Comparison of ENCODE assay signal across 8 mouse cellular contexts in the genomic region with DNA sequence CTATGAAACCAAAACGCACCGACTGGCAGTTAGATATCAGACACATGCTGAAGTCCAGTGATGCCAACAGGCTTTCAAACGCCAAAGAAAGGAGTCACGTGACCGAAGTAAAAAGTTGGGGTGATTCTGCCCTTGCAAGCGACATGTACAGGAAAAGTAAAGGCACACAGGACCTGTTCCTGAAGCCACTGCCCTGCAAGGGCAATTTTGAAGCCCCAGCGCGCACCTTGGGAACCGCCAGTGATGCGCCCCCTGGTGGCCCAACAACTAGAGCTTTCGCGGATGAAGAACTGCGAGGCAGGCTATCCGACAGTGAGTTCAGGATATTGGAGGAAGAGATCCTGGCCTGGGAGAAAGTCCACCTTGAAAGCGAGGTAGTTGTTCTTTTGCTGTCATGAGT. TPM values are rescaled to one million over a fixed set of nuclear protein-coding genes. Genes with fewer than 3 reads are reported as not detected.
DNase-seq lines count a peak whose midpoint lies in the region; ATAC-seq and TF ChIP-seq lines count a peak whose summit lies in the region.

No protein-coding gene starts in this region.

- H3K27me3 ChIP-seq in heart, embryonic 12.5 days (replicated peaks): 0 out of 2 replicates have a peak, but pooled peaks cover 5% of the 10 kb centered on the region
- H3K27me3 ChIP-seq in splenic B cell, adult 2 months (ENCODE audit: control insufficient read depth, insufficient read depth, low read length, poor library complexity, severe bottlenecking): no peaks in the 10 kb centered on the region; the same call in 1 of the 2 replicates

- peak; percentile 54; the same call in 1 of the 2 replicates for TF ChIP-seq CTCF in cortical plate, adult 2 months (IDR thresholded peaks at IDR 0.05; ENCODE audit: extremely low read depth, insufficient read depth, low read length)

- no peak for TF ChIP-seq POLR2A in cortical plate, adult 2 months (IDR thresholded peaks at IDR 0.05; ENCODE audit: extremely low read depth, insufficient read depth, low read length)

- WGBS in heart, embryonic 12.5 days: 19% methylated on average over 15 of the region's 15 CpGs

- no peak overlapping the region for H3K4me3 ChIP-seq in heart, embryonic 12.5 days
- H3K4me3 ChIP-seq in cortical plate, adult 2 months (ENCODE audit: insufficient read depth, low read length): no peak overlapping the region

- intact Hi-C loops in heart, postnatal 10 days (cut with DNase I): loop anchor here (1.0 to 5.0 kb wide), 3 partner anchors 67 to 342 kb away; no protein-coding TSS in a partner anchor

- no peaks in the 10 kb centered on the region for H3K4me1 ChIP-seq in heart, embryonic 12.5 days (replicated peaks)
- no peaks in the 10 kb centered on the region for H3K4me1 ChIP-seq in cortical plate, adult 2 months (ENCODE audit: control insufficient read depth, insufficient read depth, low read length)

- H3K9ac ChIP-seq in heart, embryonic 12.5 days: no peak overlapping the region

- no peaks in the 10 kb centered on the region for H3K36me3 ChIP-seq in heart, embryonic 12.5 days
- H3K36me3 ChIP-seq in splenic B cell, adult 2 months (ENCODE audit: control insufficient read depth, insufficient read depth, low read length, poor library complexity, severe bottlenecking): no peaks in the 10 kb centered on the region

- no peaks in the 10 kb centered on the region for H3K9me3 ChIP-seq in heart, embryonic 12.5 days (replicated peaks)

- DNase-seq in heart, adult 18-20 months: peak; percentile 69 to 91
- DNase-seq in adipocyte (ENCODE audit: low spot score): peak; percentile 10
- DNase-seq in heart, postnatal 10 days: peak; percentile 80 to 86
- peak; percentile 39 to 40 for DNase-seq in layer of hippocampus, postnatal 14 days (ENCODE audit: low spot score in 2 of 2)
- peak; percentile 83 for DNase-seq in splenic B cell, adult 2 months (ENCODE audit: low read depth, low spot score)

- no peak overlapping the region for H3K4me2 ChIP-seq in heart, embryonic 12.5 days

- no peak overlapping the region for H3K27ac ChIP-seq in heart, embryonic 12.5 days (ENCODE audit: poor library complexity, severe bottlenecking)
- H3K27ac ChIP-seq in cortical plate, adult 2 months (ENCODE audit: insufficient read depth, low read length): no peak overlapping the region

- ATAC-seq in heart, embryonic 12.5 days (ENCODE audit: insufficient number of reproducible peaks, low FRiP score): no peak
- ATAC-seq in monocyte, adult 5-6 weeks (replicated peaks; ENCODE audit: insufficient number of reproducible peaks, low FRiP score, low TSS enrichment, poor library complexity, severe bottlenecking): 0 out of 2 replicates have a peak, but pooled peaks have one; percentile 66

RNA-seq across cellular contexts. Expression of gene Ankrd36, which starts 59.5 kb away (rescaled TPM):
- total RNA-seq in heart, adult 18-20 months (2021): not detected
- 0.18 TPM in 1 of 2 replicates, not detected in the other for polyA plus RNA-seq in heart, embryonic 12.5 days (2016; fragmentation: Nextera tagmentation; extraction: Ambion mirVana)
- polyA plus RNA-seq in cortical plate, adult 2 months (2012; rRNA removed): not detected in 2 replicates
- total RNA-seq in heart, postnatal 10 days (2021): not detected
- total RNA-seq in layer of hippocampus, postnatal 14 days (2021): not detected
- total RNA-seq in monocyte, adult 5-6 weeks (2017): 0.95 to 1.7 TPM in 2 of 3 replicates, not detected in the other

Comparison
In these comparisons a context has a peak if more than half of its experiments do, and no peak if none do; other contexts are left out.
1. DNase-seq: peak in every context shown above with its lines; median percentile 83 in heart, postnatal 10 days; 83 in splenic B cell, adult 2 months; 80 in heart, adult 18-20 months; 40 in layer of hippocampus, postnatal 14 days; 10 in adipocyte.